Comparison of ENCODE assay signal across 15 mouse cellular contexts in genomic region chr3:82129258-82129657, GRCm38 (mm10). TPM values are rescaled to one million over a fixed set of nuclear protein-coding genes. Genes with fewer than 3 reads are reported as not detected.
"Had no signal": no experiment of that assay in that cellular context is flagged by ENCODE, and none has a peak within 500 bp of the region (broad histone marks: within the 10 kb centered on the region; RNA-seq: fewer than 3 reads in every experiment).

No protein-coding gene starts in this region.

- H3K27me3 ChIP-seq: lung, embryonic 15.5 days; midbrain, embryonic 13.5 days; midbrain, embryonic 15.5 days; neural tube, embryonic 12.5 days had no signal

- DNase-seq: lung, adult 2 months; lung, postnatal 14 days; lung, postnatal 36 days; right cerebral cortex, postnatal 14 days; thymus, adult 2 months; thymus, postnatal 25 days; thymus, postnatal 4 days had no signal

- H3K4me3 ChIP-seq: lung, embryonic 15.5 days; midbrain, embryonic 13.5 days; midbrain, embryonic 15.5 days; neural tube, embryonic 12.5 days had no signal

- H3K9me3 ChIP-seq: lung, embryonic 15.5 days; midbrain, embryonic 13.5 days; midbrain, embryonic 15.5 days; neural tube, embryonic 12.5 days had no signal

- H3K27ac ChIP-seq: lung, embryonic 15.5 days; macrophage; midbrain, embryonic 13.5 days; midbrain, embryonic 15.5 days; neural tube, embryonic 12.5 days had no signal

- H3K4me1 ChIP-seq: midbrain, embryonic 13.5 days; midbrain, embryonic 15.5 days; neural tube, embryonic 12.5 days had no signal

- H3K9ac ChIP-seq: lung, embryonic 15.5 days; midbrain, embryonic 13.5 days; midbrain, embryonic 15.5 days; neural tube, embryonic 12.5 days had no signal

- H3K36me3 ChIP-seq: lung, embryonic 15.5 days; midbrain, embryonic 13.5 days; midbrain, embryonic 15.5 days; neural tube, embryonic 12.5 days had no signal

- ATAC-seq: lung, postnatal 0 days; midbrain, embryonic 13.5 days; midbrain, embryonic 15.5 days had no signal

- H3K4me2 ChIP-seq: lung, embryonic 15.5 days; midbrain, embryonic 11.5 days; midbrain, embryonic 13.5 days; midbrain, embryonic 15.5 days; neural tube, embryonic 12.5 days had no signal

RNA-seq across cellular contexts. Expression of gene Gucy1a1, which starts 16.3 kb away (rescaled TPM):
- total RNA-seq: monocyte, adult 5-6 weeks had no signal
